ENCODE assay signal across 10 mouse cellular contexts in the genomic region with DNA sequence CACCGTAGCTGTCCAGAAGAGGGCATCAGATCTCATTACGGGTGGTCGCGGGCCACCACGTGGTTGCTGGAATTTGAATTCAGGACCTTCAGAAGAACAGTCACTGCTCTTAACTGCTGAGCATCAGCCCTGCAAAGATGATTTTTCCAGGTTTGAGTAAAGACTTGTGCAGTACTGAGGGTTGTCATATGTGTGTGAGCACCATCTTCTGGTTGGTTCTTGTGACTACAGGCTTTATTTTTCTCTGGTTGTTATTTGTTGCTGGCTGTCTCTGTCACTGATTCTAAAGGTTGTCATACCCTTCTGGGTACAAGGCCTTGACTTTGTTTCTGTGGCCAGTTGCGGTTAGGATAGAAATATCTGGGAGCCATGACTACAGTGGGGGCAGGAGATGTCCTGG. TPM values are rescaled to one million over a fixed set of nuclear protein-coding genes. Genes with fewer than 3 reads are reported as not detected.
DNase-seq lines count a peak whose midpoint lies in the region; ATAC-seq and TF ChIP-seq lines count a peak whose summit lies in the region.
"Had no signal": no experiment of that assay in that cellular context is flagged by ENCODE, and none has a peak within 500 bp of the region (broad histone marks: within the 10 kb centered on the region; RNA-seq: fewer than 3 reads in every experiment).

No protein-coding gene starts in this region.

- peak; percentile 75 for ATAC-seq in hindbrain, embryonic 15.5 days (ENCODE audit: low FRiP score, low read depth)
- ATAC-seq in hindbrain, embryonic 12.5 days (ENCODE audit: low FRiP score) = no peak
- 0 out of 2 replicates have a peak, but pooled peaks have one; percentile 22 for ATAC-seq in G1E (ENCODE audit: extremely low read depth, insufficient number of reproducible peaks, low FRiP score, poor library complexity, severe bottlenecking)
- ATAC-seq in hindbrain, postnatal 0 days = peak; percentile 71; the same call in 1 of the 2 replicates
- no peak for ATAC-seq in activated CD4-positive, CD25-positive, alpha-beta regulatory T cell, adult 4 months

- 54% methylated on average over 6 of the region's 6 CpGs for WGBS in hindbrain, embryonic 15.5 days
- 52% methylated on average over 6 of the region's 6 CpGs for WGBS in hindbrain, embryonic 12.5 days
- 38% methylated on average over 6 of the region's 6 CpGs for WGBS in hindbrain, postnatal 0 days

- no peaks in the 10 kb centered on the region for H3K36me3 ChIP-seq in hindbrain, embryonic 15.5 days
- no peaks in the 10 kb centered on the region for H3K36me3 ChIP-seq in hindbrain, embryonic 12.5 days
- no peaks in the 10 kb centered on the region for H3K36me3 ChIP-seq in G1E (replicated peaks)
- H3K36me3 ChIP-seq in hindbrain, postnatal 0 days (ENCODE audit: insufficient read depth, low read length) = no peaks in the 10 kb centered on the region
- H3K36me3 ChIP-seq: embryonic facial prominence, embryonic 13.5 days; liver, embryonic 15.5 days had no signal

- no peak overlapping the region for H3K27ac ChIP-seq in hindbrain, embryonic 15.5 days (replicated peaks)
- H3K27ac ChIP-seq in hindbrain, embryonic 12.5 days = no peak overlapping the region
- no peak overlapping the region for H3K27ac ChIP-seq in hindbrain, postnatal 0 days
- H3K27ac ChIP-seq: embryonic facial prominence, embryonic 13.5 days; liver, embryonic 15.5 days had no signal

- no peaks in the 10 kb centered on the region for H3K27me3 ChIP-seq in hindbrain, embryonic 15.5 days
- no peaks in the 10 kb centered on the region for H3K27me3 ChIP-seq in hindbrain, embryonic 12.5 days
- H3K27me3 ChIP-seq in G1E (ENCODE audit: insufficient read depth, low read length) = no peaks in the 10 kb centered on the region
- H3K27me3 ChIP-seq in hindbrain, postnatal 0 days (ENCODE audit: insufficient read depth, low read length) = no peaks in the 10 kb centered on the region
- H3K27me3 ChIP-seq: embryonic facial prominence, embryonic 13.5 days; liver, embryonic 15.5 days had no signal

- H3K4me2 ChIP-seq in hindbrain, embryonic 15.5 days = no peak overlapping the region
- H3K4me2 ChIP-seq in hindbrain, embryonic 12.5 days (replicated peaks) = no peak overlapping the region
- no peak overlapping the region for H3K4me2 ChIP-seq in hindbrain, postnatal 0 days (ENCODE audit: low read depth, low read length)
- H3K4me2 ChIP-seq: embryonic facial prominence, embryonic 13.5 days; liver, embryonic 15.5 days had no signal

- no peak overlapping the region for H3K9ac ChIP-seq in hindbrain, embryonic 15.5 days
- H3K9ac ChIP-seq in hindbrain, embryonic 12.5 days = no peak overlapping the region
- H3K9ac ChIP-seq in hindbrain, postnatal 0 days (replicated peaks; ENCODE audit: low read length) = no peak overlapping the region
- H3K9ac ChIP-seq: embryonic facial prominence, embryonic 13.5 days; liver, embryonic 15.5 days had no signal

- no peaks in the 10 kb centered on the region for H3K9me3 ChIP-seq in hindbrain, embryonic 15.5 days
- H3K9me3 ChIP-seq in hindbrain, embryonic 12.5 days (replicated peaks) = no peaks in the 10 kb centered on the region
- no peaks in the 10 kb centered on the region for H3K9me3 ChIP-seq in G1E (replicated peaks)
- H3K9me3 ChIP-seq in hindbrain, postnatal 0 days (ENCODE audit: low read length) = no peaks in the 10 kb centered on the region
- H3K9me3 ChIP-seq: embryonic facial prominence, embryonic 13.5 days; liver, embryonic 15.5 days had no signal

- H3K4me3 ChIP-seq in hindbrain, embryonic 15.5 days = no peak overlapping the region
- H3K4me3 ChIP-seq in hindbrain, embryonic 12.5 days = no peak overlapping the region
- no peak overlapping the region for H3K4me3 ChIP-seq in G1E (ENCODE audit: low read depth, low read length)
- H3K4me3 ChIP-seq in hindbrain, postnatal 0 days (ENCODE audit: low read length) = no peak overlapping the region
- H3K4me3 ChIP-seq: embryonic facial prominence, embryonic 13.5 days; liver, embryonic 15.5 days had no signal

- no peak for TF ChIP-seq CTCF in G1E (IDR thresholded peaks at IDR 0.05; ENCODE audit: low read depth, low read length)
- TF ChIP-seq CTCF in hindbrain, postnatal 0 days (IDR thresholded peaks at IDR 0.05; ENCODE audit: low read depth) = peak; percentile 72

- DNase-seq in 3T3-L1 (ENCODE audit: low read depth, low spot score) = peak; percentile 59
- no peak for DNase-seq in G1E (ENCODE audit: low spot score)
- DNase-seq in hindbrain, postnatal 0 days (ENCODE audit: low spot score) = peak; percentile 67
- peak; percentile 26 for DNase-seq in telencephalon, adult 2 months (ENCODE audit: low read depth, low spot score)
- DNase-seq in gastrocnemius, postnatal 4 days (ENCODE audit: low spot score in 2 of 2) = no peak

- H3K4me1 ChIP-seq in hindbrain, embryonic 15.5 days (replicated peaks) = no peaks in the 10 kb centered on the region
- H3K4me1 ChIP-seq in hindbrain, embryonic 12.5 days = no peaks in the 10 kb centered on the region
- H3K4me1 ChIP-seq in G1E (ENCODE audit: insufficient read depth, low read depth, low read length) = no peaks in the 10 kb centered on the region
- no peaks in the 10 kb centered on the region for H3K4me1 ChIP-seq in hindbrain, postnatal 0 days (ENCODE audit: insufficient read depth, low read length)
- H3K4me1 ChIP-seq: embryonic facial prominence, embryonic 13.5 days; liver, embryonic 15.5 days had no signal

RNA-seq across cellular contexts. Expression of a gene that starts 3.2 kb away (rescaled TPM):
- polyA plus RNA-seq in hindbrain, embryonic 15.5 days (2015; fragmentation: Nextera tagmentation; extraction: Ambion mirVana) = not detected in 2 replicates
- not detected in 2 replicates for polyA plus RNA-seq in hindbrain, embryonic 12.5 days (2016; fragmentation: Nextera tagmentation; extraction: Ambion mirVana)
- total RNA-seq in G1E (2014; fragmentation: Nextera tagmentation) = not detected in 2 replicates
- not detected in 2 replicates for total RNA-seq in G1E (2017)
- polyA plus RNA-seq in G1E (2012) = not detected in 2 replicates
- not detected in 2 replicates for total RNA-seq in hindbrain, postnatal 0 days (2014; rRNA removed)
- polyA plus RNA-seq in hindbrain, postnatal 0 days (2015; fragmentation: Nextera tagmentation; extraction: Ambion mirVana) = not detected in 2 replicates
- not detected for polyA plus RNA-seq in activated CD4-positive, CD25-positive, alpha-beta regulatory T cell, adult 4 months (2017; shearing (Covaris generic))
- not detected for total RNA-seq in gastrocnemius, postnatal 4 days (2021)
- polyA plus RNA-seq: embryonic facial prominence, embryonic 13.5 days; liver, embryonic 15.5 days had no signal

RNA-seq across cellular contexts. Expression of a gene that starts 49.3 kb away (rescaled TPM):
- polyA plus RNA-seq in hindbrain, embryonic 15.5 days (2015; fragmentation: Nextera tagmentation; extraction: Ambion mirVana) = 56.1 and 57.7 TPM in 2 replicates
- 16.1 and 18.1 TPM in 2 replicates for polyA plus RNA-seq in hindbrain, embryonic 12.5 days (2016; fragmentation: Nextera tagmentation; extraction: Ambion mirVana)
- 12.5 and 13.2 TPM in 2 replicates for total RNA-seq in G1E (2014; fragmentation: Nextera tagmentation)
- total RNA-seq in G1E (2017) = 7.6 and 7.7 TPM in 2 replicates
- polyA plus RNA-seq in G1E (2012) = 0.44 and 1.3 TPM in 2 replicates
- total RNA-seq in hindbrain, postnatal 0 days (2014; rRNA removed) = 14.6 and 16.4 TPM in 2 replicates
- 66.7 and 66.9 TPM in 2 replicates for polyA plus RNA-seq in hindbrain, postnatal 0 days (2015; fragmentation: Nextera tagmentation; extraction: Ambion mirVana)
- 1 to 10 TPM; 6.3 to 8.2 TPM for polyA plus RNA-seq in activated CD4-positive, CD25-positive, alpha-beta regulatory T cell, adult 4 months (2017; shearing (Covaris generic))
- 1 to 10 TPM; 6.6 to 6.8 TPM for total RNA-seq in gastrocnemius, postnatal 4 days (2021)

Comparison
In these comparisons a context has a peak if more than half of its experiments do, and no peak if none do; other contexts are left out.
1. ATAC-seq: peak in hindbrain, embryonic 15.5 days (single experiment), G1E (single experiment) and hindbrain, postnatal 0 days (single experiment); none in hindbrain, embryonic 12.5 days (single experiment) and activated CD4-positive, CD25-positive, alpha-beta regulatory T cell, adult 4 months (single experiment).
2. DNase-seq: peak in 3T3-L1 (single experiment), hindbrain, postnatal 0 days (single experiment) and telencephalon, adult 2 months (single experiment); none in G1E (single experiment) and gastrocnemius, postnatal 4 days (0 of 2).